Mouse (Mus musculus) embryo, embryonic 11 days (tissue): ENCODE results near the gene Pik3r2.

ENCODE experiments used
- DNase-seq: peaks from one replicate; pipeline ENCODE4 v3.0.0-alpha.2; 2015

Pik3r2 gene

GRCm38 (mm10) chr8:70772075-70772474, 4.4 kb downstream of the Pik3r2 start:
- DNase-seq: no peak

GRCm38 (mm10) chr8:70771217-70771616, 5.3 kb downstream of the Pik3r2 start:
- DNase-seq: no peak

DNA sequence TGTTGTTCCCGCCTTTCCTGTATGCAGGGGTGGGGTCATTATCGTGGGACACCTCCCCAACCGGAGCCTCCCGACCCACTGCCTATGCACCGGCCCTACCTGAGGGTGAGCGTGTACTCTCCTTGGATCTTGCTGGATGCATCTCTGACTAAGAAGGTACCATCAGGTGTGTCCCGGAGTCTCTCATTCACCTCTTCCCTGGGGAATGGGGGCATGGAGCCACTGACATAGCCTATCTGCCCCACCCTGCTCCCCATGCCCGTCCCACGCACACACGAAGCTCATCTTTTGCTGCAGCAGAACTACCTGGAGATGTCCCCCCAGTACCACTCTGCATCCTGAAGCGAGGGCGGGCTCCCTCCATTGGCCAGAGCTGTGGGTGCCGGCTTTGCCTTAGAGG, 5.8 kb downstream of the Pik3r2 start:
- no peak for DNase-seq

DNA sequence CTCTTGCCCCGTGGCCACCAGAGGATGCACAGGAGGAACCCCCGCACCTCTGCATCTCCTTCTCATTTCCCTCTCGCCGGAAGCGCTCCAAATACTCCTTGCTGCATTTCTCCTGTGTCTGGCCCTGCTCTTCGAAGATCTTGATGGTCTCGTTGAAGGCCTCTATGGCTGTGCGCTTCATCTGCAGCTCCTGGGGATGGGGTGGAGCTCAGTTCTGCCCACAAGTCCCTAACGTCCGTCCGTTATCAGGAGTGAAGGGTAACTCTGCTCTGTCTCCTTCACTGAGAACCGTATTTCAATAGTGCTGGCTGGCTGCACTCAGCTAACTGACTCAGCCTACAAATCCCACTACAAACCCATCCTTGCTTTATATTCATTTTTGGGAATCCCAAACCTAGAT, 6.7 kb downstream of the Pik3r2 start:
- DNase-seq: no peak

DNA sequence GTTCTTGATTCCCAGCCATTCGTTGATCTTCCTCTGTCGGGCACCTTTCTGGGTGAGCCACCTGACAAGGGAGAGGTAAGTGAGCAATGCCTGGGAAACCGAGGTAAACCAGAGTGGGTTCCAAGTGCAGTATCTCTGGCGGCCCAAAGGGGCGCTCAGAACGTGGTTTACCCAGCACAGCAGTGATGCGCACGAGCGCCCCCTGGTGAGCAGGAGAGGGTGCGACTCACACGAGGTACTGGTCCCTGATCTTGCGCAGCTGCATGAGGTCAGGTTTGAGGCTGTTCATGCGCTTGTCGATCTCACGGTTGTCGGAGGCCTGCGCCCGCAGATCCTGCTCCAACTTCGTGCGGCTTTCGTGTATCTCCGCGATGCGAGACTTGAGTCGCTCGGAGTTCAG, 7.2 kb downstream of the Pik3r2 start:
- DNase-seq: peak; percentile 95

DNA sequence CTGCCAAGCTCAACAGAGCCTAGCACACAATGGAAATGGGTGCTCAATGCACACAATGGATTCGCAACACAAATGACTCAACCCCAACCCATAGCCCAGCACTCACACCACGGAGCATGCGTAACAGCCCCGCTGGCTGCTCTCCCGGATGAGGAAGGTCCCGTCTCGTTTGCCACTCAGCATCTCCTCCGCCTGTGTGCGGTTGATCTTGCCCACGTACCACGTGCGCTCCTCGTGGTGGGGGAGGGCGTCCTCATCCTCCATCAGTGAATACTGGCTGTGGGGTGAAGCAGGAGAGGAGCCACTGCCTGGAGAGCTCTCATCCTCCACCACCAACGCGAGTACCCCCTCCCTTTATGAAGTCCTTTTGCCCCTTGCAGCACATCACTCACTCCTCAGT, 7.6 kb downstream of the Pik3r2 start:
- no peak for DNase-seq

GRCm38 (mm10) chr8:70768231-70768776, 8.2 kb downstream of the Pik3r2 start:
- DNase-seq: no peak

GRCm38 (mm10) chr8:70767503-70767902, 9.0 kb downstream of the Pik3r2 start:
- no peak for DNase-seq

GRCm38 (mm10) chr8:70766571-70767440, 9.7 kb downstream of the Pik3r2 start:
- peak; percentile 84 for DNase-seq

- peak; percentile 61 for DNase-seq
Measured at GRCm38 (mm10) chr8:70765838-70766570, 10.5 kb downstream of the Pik3r2 start.

- DNase-seq: no peak
Measured at GRCm38 (mm10) chr8:70765329-70765728, 11.2 kb downstream of the Pik3r2 start.

DNA sequence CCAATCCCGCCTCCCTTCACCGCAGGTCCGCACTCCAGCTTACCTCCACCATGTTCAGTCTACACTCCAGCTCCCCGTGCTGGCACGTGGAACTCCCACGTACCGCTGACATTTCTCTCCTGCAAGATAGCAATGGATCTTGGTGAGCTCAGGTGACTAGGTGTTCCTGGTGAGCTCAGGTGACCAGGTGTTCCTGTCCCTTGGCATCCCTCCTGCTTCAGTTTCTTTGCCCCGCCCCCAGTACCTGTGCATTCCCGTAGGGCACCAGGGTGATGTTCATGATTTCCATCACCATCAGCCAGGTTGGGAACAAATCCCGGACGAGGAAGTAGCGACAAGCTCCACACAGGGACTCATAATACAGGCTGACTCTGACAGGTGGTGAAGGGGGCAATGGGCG, 11.8 kb downstream of the Pik3r2 start:
- no peak for DNase-seq

- no peak for DNase-seq
Measured at GRCm38 (mm10) chr8:70764026-70764425, 12.5 kb downstream of the Pik3r2 start.

GRCm38 (mm10) chr8:70763354-70763753, 13.2 kb downstream of the Pik3r2 start:
- peak; percentile 59 for DNase-seq

GRCm38 (mm10) chr8:70762118-70762517, 14.4 kb downstream of the Pik3r2 start:
- no peak for DNase-seq

- DNase-seq: peak; percentile 98
Measured at GRCm38 (mm10) chr8:70760775-70761406, 15.6 kb downstream of the Pik3r2 start, which contains the start of gene Mpv17l2. TSS of gene Mpv17l2 (minus strand) at chr8:70760946.

GRCm38 (mm10) chr8:70760350-70760749, 16.2 kb downstream of the Pik3r2 start:
- no peak for DNase-seq

DNA sequence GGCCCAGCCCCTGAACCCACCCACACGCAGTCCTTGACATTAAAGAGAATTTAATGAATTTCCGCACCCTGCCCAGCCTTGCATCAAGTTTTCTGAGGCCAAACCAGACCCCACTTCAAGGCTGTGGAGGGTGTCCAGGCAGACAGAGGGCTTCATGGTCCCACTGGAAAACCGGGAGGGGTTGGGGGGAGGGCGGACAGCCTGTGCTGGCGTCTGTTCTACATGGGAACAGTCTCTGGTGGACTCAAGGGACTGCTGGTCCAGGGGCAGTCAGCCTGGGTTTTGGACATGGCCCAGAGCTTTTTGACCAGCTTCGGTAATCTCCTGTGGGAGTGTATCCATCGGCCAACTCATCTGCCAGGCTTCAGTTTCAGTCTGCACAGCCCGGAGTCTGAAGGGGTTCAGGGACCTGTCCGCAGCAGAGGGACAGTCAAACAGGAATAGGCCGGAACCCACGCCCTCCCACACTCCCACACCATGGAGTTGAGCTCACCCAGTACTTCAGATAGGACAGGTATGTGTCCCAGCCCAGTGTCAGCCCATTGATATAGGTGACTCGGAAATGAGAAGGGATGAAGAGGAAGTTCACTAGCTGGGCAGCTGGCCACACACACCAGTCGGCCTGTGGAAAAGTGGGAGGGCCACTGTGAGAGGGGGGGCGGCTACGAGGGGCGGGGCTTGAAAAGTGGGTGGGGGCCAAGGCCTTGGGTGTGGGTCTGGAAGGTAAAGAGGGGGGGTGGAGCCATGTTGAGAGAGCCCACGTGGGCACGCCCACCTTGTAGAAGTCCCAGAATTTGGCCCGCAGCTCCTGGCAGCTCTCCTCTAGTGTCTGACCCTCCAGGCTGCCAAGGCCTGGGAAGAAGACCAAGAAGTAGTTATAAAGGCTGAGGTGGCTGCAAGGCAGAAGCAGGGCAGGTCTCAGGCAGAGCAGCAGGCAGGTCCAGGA, 17.6 kb downstream of the Pik3r2 start:
- DNase-seq: no peak

GRCm38 (mm10) chr8:70758308-70758615, 18.3 kb downstream of the Pik3r2 start:
- DNase-seq: no peak

GRCm38 (mm10) chr8:70757523-70758307, 18.8 kb downstream of the Pik3r2 start:
- peak; percentile 51 for DNase-seq

GRCm38 (mm10) chr8:70756476-70757040, 20.0 kb downstream of the Pik3r2 start:
- no peak for DNase-seq
